20 mouse cellular contexts compared by ENCODE assay signal in genomic region chr9:102288356-102288755, GRCm38 (mm10).
A peak's percentile ranks its signal among the peaks of the same experiment; 100 is the strongest.
DNase-seq lines count a peak whose midpoint lies in the region; ATAC-seq and TF ChIP-seq lines count a peak whose summit lies in the region.
"Had no signal": no experiment of that assay in that cellular context is flagged by ENCODE, and none has a peak within 500 bp of the region (broad histone marks: within the 10 kb centered on the region; RNA-seq: fewer than 3 reads in every experiment).

No protein-coding gene starts in this region.

- no peak for TF ChIP-seq CTCF in midbrain, postnatal 0 days (IDR thresholded peaks at IDR 0.05)

- WGBS in midbrain, postnatal 0 days = 82% methylated on average over 3 of the region's 3 CpGs
- 96% methylated on average over 3 of the region's 3 CpGs for WGBS in midbrain, embryonic 14.5 days
- 87% methylated on average over 3 of the region's 3 CpGs for WGBS in kidney, embryonic 15.5 days

- H3K4me2 ChIP-seq in midbrain, postnatal 0 days (ENCODE audit: low read depth, low read length, poor library complexity, severe bottlenecking) = no peak overlapping the region
- H3K4me2 ChIP-seq in midbrain, embryonic 14.5 days (ENCODE audit: low read length) = no peak overlapping the region
- no peak overlapping the region for H3K4me2 ChIP-seq in kidney, embryonic 15.5 days
- H3K4me2 ChIP-seq: embryonic facial prominence, embryonic 15.5 days; forebrain, embryonic 15.5 days; heart, embryonic 11.5 days; heart, embryonic 15.5 days; hindbrain, embryonic 13.5 days; intestine, embryonic 15.5 days had no signal

- H3K9me3 ChIP-seq in midbrain, postnatal 0 days (ENCODE audit: low read length) = no peaks in the 10 kb centered on the region
- no peaks in the 10 kb centered on the region for H3K9me3 ChIP-seq in midbrain, embryonic 14.5 days (ENCODE audit: control insufficient read depth, low read length)
- 0 out of 2 replicates have a peak, but pooled peaks cover 5% of the 10 kb centered on the region for H3K9me3 ChIP-seq in kidney, embryonic 15.5 days (replicated peaks)
- H3K9me3 ChIP-seq: embryonic facial prominence, embryonic 15.5 days; forebrain, embryonic 15.5 days; heart, embryonic 15.5 days; hindbrain, embryonic 13.5 days; intestine, embryonic 15.5 days had no signal

- H3K4me1 ChIP-seq in midbrain, postnatal 0 days (ENCODE audit: insufficient read depth, low read length) = peaks cover 4% of the 10 kb centered on the region; the same call in 1 of the 2 replicates
- H3K4me1 ChIP-seq in midbrain, embryonic 14.5 days (ENCODE audit: control insufficient read depth, insufficient read depth, low read length) = peaks cover 22% of the 10 kb centered on the region
- H3K4me1 ChIP-seq in kidney, embryonic 15.5 days = no peaks in the 10 kb centered on the region
- H3K4me1 ChIP-seq: embryonic facial prominence, embryonic 15.5 days; heart, embryonic 15.5 days; intestine, embryonic 15.5 days had no signal

- no peaks in the 10 kb centered on the region for H3K27me3 ChIP-seq in midbrain, postnatal 0 days (ENCODE audit: insufficient read depth, low read length)
- H3K27me3 ChIP-seq in midbrain, embryonic 14.5 days (ENCODE audit: control insufficient read depth, insufficient read depth, low read length) = no peaks in the 10 kb centered on the region
- H3K27me3 ChIP-seq in kidney, embryonic 15.5 days = no peaks in the 10 kb centered on the region
- H3K27me3 ChIP-seq: embryonic facial prominence, embryonic 15.5 days; forebrain, embryonic 15.5 days; hindbrain, embryonic 13.5 days; intestine, embryonic 15.5 days had no signal

- H3K9ac ChIP-seq in midbrain, postnatal 0 days (replicated peaks; ENCODE audit: low read length, poor library complexity, severe bottlenecking) = no peak overlapping the region
- H3K9ac ChIP-seq in midbrain, embryonic 14.5 days (replicated peaks; ENCODE audit: low read length) = no peak overlapping the region
- no peak overlapping the region for H3K9ac ChIP-seq in kidney, embryonic 15.5 days
- H3K9ac ChIP-seq: embryonic facial prominence, embryonic 15.5 days; forebrain, embryonic 15.5 days; heart, embryonic 15.5 days; hindbrain, embryonic 13.5 days; intestine, embryonic 15.5 days had no signal

- ATAC-seq in midbrain, postnatal 0 days (ENCODE audit: low FRiP score) = no peak
- ATAC-seq in midbrain, embryonic 14.5 days (ENCODE audit: low FRiP score, low TSS enrichment) = no peak
- ATAC-seq in erythroid progenitor cell, adult 5-6 weeks (replicated peaks; ENCODE audit: low FRiP score, poor library complexity, severe bottlenecking) = no peak
- ATAC-seq in kidney, embryonic 15.5 days (replicated peaks; ENCODE audit: low FRiP score) = no peak
- ATAC-seq: forebrain, embryonic 15.5 days; intestine, embryonic 15.5 days had no signal

- H3K36me3 ChIP-seq in midbrain, postnatal 0 days (ENCODE audit: insufficient read depth, low read length) = no peaks in the 10 kb centered on the region
- H3K36me3 ChIP-seq in midbrain, embryonic 14.5 days (ENCODE audit: control insufficient read depth, insufficient read depth, low read length) = no peaks in the 10 kb centered on the region
- no peaks in the 10 kb centered on the region for H3K36me3 ChIP-seq in kidney, embryonic 15.5 days
- H3K36me3 ChIP-seq: embryonic facial prominence, embryonic 15.5 days; forebrain, embryonic 15.5 days; heart, embryonic 15.5 days; hindbrain, embryonic 13.5 days; intestine, embryonic 15.5 days had no signal

- DNase-seq in midbrain, postnatal 0 days (ENCODE audit: low spot score) = peak; percentile 21
- no peak for DNase-seq in midbrain, embryonic 14.5 days
- peak; percentile 75 for DNase-seq in cerebellum, adult 8-10 months
- DNase-seq in cerebellum, postnatal 14 days = peak; percentile 85 to 90
- DNase-seq in layer of hippocampus, postnatal 10 days (ENCODE audit: low spot score in 2 of 2) = no peak
- DNase-seq: adrenal gland, postnatal 25 days; embryo, embryonic 11 days; gastrocnemius, postnatal 10 days; heart, adult 18-20 months; heart, postnatal 14 days; kidney, adult 18-20 months had no signal

- no peak overlapping the region for H3K27ac ChIP-seq in midbrain, postnatal 0 days (ENCODE audit: low read depth, low read length)
- no peak overlapping the region for H3K27ac ChIP-seq in midbrain, embryonic 14.5 days (replicated peaks; ENCODE audit: low read depth, low read length)
- H3K27ac ChIP-seq in kidney, embryonic 15.5 days = no peak overlapping the region
- H3K27ac ChIP-seq: embryonic facial prominence, embryonic 15.5 days; forebrain, embryonic 15.5 days; heart, embryonic 15.5 days; hindbrain, embryonic 13.5 days; intestine, embryonic 15.5 days had no signal

- no peak overlapping the region for H3K4me3 ChIP-seq in midbrain, postnatal 0 days (ENCODE audit: low read depth, low read length)
- no peak overlapping the region for H3K4me3 ChIP-seq in midbrain, embryonic 14.5 days (replicated peaks; ENCODE audit: low read depth, low read length)
- H3K4me3 ChIP-seq in kidney, embryonic 15.5 days (replicated peaks) = no peak overlapping the region
- H3K4me3 ChIP-seq: embryonic facial prominence, embryonic 15.5 days; erythroblast, embryonic 14.5 days; forebrain, embryonic 15.5 days; heart, embryonic 15.5 days; hindbrain, embryonic 13.5 days; intestine, embryonic 15.5 days had no signal

Comparison
In these comparisons a context has a peak if more than half of its experiments do, and no peak if none do; other contexts are left out.
1. DNase-seq: peak in midbrain, postnatal 0 days (single experiment), cerebellum, adult 8-10 months (single experiment) and cerebellum, postnatal 14 days (2 of 2); none in midbrain, embryonic 14.5 days (single experiment) and layer of hippocampus, postnatal 10 days (0 of 2).